Mouse (Mus musculus) mesoderm, embryonic 11.5 days (tissue): ENCODE measurements around the gene Trit1.
A peak's percentile ranks its signal among the peaks of the same experiment; 100 is the strongest.
"Not testable (repeated sequence)": the region's sequence is repeated elsewhere in the genome, so short reads cannot be mapped to it uniquely, and the experiment has no call there.

ENCODE experiments used
- DNase-seq: peaks from one replicate; pipeline ENCODE4 v3.0.0-alpha.2; 2012; ENCODE audit warnings: low read depth, low spot score

The Trit1 gene

DNA sequence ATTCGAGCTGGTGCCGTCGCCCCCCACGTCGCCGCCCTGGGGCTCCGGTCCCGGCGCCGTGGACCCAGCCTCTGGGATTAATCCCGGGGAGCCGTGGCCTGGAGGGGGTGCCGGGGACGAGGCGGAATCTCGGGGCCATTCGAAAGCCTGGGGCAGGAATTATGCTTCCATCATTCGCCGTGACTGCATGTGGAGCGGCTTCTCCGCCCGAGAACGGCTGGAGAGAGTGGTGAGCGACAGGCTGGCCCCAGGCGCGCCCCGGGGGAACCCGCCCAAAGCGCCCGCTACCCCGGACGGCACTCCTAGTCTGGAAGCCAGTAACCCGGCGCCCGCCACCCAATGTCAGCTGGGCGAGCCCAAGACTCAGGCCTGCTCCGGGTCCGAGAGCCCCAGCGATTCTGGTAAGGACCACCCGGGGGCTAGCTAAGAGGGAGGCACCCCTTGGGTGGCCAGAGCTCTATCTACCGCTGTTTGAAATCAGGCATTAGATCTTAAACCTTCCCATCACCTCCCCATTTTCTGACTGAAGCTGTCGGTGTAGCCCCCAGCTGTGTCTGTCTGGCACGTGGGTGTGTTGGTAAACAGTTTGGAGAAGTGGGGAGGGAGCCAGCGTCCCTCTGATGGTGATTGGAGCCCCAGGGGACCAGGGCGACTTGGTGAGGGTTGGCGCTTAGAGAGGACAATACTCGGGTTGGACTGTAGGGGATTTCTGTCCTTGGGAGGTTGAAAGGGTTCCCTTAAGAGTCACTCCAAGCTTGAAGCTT lies 19.6 kb upstream of the Trit1 start:
- peak; percentile 83 for DNase-seq

DNA sequence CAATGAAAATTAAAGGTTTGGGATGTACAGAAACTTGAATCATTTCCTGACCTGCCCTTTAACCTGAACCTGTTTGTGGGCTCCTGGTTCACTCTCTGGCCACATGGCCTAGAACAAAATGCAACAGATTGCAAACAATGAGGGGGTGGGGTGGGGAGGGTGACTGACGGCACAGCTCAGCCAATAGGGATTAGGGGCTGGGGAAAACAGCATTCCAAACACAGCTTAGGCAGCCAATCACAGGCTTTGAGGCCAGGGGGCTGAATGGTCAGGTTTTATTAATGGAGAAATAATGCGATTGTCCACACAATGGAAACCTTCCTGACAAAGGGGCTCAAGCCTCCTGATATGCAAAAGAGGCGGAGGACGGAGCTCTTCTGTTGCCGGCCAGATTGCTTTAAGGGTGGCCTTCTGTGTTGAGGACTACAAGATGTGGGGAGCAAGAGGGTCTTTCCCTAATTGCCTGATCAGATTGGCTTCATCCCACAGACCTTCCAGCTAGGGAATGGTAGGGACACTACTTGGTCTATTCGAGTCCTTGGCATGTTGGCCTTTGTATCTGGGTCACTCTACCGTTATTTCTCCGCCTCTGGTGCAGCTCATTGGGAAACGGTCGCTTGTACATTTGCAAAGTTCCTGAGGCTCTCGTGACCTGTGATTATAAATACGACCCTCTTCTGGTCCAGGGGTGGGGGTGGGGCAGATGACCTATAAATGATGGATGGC lies 17.7 kb upstream of the Trit1 start:
- peak; percentile 92 for DNase-seq

GRCm38 (mm10) chr4:122999263-122999691 lies 17.1 kb upstream of the Trit1 start:
- DNase-seq = peak; percentile 80

DNA sequence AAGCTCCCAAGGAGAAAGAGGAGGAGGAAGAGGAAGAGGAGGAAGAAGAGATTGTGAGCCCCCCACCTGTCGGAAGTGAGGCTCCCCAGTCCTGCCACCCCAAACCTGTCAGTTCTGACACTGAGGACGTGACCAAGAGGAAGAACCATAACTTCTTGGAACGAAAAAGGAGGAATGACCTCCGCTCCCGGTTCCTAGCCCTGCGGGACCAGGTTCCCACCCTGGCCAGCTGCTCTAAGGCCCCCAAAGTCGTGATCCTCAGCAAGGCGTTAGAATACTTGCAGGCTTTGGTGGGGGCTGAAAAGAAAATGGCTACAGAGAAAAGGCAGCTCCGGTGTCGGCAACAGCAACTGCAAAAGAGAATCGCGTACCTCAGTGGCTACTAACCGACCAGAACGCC lies 16.3 kb upstream of the Trit1 start:
- no peak for DNase-seq

GRCm38 (mm10) chr4:123000617-123001342 lies 15.6 kb upstream of the Trit1 start:
- peak; percentile 66 for DNase-seq

DNA sequence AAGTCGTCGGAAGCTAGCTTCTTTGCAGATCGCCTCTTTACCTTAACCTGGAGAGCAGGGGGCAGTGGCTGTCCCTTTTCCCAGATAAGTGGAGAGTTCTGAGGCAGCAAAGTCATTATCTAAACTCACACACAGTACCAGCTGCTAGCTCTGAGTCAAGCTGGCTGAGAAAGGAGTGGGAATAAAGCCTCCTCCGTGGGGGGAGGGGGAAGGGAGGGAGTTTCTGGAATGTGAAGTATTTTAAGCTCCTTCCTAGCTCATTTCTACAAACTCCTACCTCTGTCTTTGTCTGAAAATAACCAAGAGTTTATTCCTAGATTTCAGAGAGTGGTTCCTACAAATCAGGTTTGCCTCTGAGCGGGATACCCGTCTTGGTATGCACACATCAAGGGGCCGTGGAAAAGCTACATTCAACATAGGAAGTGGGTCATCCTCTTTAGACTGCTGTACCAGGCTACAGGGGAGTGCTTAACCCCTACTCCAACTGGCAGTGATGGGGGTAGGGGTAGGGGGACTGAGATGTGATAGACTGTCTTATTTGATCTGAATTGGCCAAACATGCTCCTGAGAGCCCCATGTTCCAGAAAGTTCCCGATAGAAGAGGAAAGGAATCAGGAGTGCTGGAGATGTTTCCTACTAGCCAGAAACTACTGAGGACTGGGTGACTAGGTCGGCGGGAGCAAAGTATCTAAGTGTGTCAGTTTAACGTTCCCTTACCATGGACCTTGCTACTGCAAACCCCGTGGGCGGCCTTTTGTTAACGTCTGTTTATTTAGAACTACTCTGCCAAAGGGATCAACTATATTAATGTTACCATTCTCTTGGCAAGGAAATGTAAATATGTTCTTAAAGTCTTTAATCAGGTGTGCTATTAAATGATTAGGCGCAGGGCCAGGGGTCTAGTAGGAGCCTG lies 11.1 kb upstream of the Trit1 start:
- peak; percentile 61 for DNase-seq

DNA sequence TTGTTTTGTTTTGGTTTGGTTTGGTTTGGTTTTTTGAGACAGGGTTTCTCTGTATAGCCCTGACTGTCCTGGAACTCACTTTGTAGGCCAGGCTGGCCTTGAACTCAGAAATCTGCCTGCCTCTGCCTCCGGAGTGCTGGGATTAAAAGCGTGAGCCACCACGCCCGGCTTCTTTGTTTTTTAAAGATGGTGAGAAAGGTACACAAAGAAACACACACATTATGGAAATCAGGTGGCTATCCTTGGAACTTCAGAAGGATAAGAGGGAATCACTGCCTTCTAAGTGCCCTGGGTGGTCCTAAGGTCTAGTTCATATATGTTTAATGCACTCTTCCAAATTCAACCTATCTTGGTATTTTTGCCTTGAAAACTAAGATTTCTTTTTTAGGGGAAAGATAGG lies 3.9 kb upstream of the Trit1 start:
- not testable (repeated sequence) for DNase-seq

GRCm38 (mm10) chr4:123013346-123013945 lies 3.0 kb upstream of the Trit1 start:
- DNase-seq = no peak

DNA sequence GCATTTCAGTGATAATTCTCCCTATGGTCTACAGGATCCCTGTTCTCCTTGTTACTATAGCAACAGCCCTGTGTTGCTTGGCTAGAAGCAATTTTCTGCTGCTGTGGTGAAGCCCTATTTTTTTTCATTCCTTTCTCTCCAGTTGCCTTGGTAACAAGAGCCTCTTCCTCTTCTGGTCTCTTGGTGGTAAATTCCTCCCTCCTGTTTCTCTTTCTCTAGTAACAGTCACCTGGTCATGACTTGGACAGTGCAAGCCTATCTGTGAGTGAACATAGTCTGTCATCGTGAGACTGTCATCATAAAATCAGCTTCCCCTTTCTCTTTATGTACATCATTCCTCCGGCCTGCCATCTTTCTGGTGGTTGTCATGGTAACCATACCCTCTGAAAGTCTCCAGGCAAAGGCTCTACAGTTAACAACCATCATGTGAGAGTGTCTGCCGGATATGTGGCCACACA lies 2.4 kb upstream of the Trit1 start:
- DNase-seq = peak; percentile 84

DNA sequence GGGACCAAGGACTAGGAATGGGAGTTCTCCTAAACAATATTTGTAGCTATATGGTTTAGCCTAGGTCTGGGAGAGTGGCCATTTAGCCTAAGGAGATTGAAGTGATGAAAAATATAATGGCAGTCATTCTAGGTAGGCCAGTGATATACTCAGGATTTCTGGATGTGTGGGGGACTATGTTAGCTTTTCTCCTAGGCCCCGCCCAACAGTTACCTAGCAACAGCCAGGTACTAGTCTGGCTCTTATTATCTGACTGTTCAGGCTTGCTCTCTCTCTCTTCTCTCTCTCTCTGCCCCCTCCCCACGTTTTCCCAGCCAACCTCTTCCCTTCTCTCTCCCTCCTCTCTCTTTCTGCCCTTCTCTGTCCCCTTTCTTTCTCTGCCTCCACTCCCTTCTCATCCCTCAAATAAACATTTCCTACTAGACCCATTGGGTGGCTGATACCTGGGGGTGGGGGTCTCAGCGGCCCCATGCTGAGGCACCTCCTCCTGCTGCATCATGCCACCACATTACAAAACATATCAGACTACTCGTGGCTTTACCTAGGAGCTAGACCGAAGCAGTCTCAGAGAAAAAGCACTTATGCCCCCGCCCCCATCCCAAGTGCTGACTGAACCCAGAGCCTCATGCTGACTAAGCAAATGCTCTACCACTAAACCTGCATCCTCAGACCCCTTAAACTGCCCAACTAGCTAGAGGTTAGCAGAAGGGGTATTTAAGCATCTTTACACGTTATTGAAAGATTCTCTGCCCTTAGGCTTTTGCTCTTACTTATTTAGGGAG lies 1.7 kb upstream of the Trit1 start:
- DNase-seq = no peak

- no peak for DNase-seq
Measured at GRCm38 (mm10) chr4:123021591-123021990, 5.2 kb downstream of the Trit1 start.

DNA sequence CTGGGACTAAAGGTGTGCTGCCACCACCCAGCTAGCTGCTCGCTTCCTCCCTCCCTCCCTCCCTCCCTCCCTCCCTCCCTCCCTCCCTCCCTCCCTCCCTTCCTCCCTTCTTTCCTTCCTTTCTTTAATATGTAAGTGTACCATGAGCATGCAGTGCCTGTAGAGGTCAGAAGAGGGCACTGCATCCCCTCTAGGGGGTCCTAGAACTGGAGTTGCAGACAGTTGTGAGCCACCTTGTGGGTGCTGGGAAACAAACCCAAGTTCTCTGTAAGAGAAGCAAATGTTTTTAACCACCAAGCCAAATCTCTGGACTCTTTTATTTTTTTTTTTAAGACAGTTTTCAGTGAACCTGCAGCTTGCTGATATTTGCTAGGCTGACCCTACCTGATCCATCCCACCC lies 6.5 kb downstream of the Trit1 start:
- DNase-seq = no peak

GRCm38 (mm10) chr4:123025418-123025817 lies 9.0 kb downstream of the Trit1 start:
- no peak for DNase-seq

GRCm38 (mm10) chr4:123026161-123026560 lies 9.8 kb downstream of the Trit1 start:
- no peak for DNase-seq

DNA sequence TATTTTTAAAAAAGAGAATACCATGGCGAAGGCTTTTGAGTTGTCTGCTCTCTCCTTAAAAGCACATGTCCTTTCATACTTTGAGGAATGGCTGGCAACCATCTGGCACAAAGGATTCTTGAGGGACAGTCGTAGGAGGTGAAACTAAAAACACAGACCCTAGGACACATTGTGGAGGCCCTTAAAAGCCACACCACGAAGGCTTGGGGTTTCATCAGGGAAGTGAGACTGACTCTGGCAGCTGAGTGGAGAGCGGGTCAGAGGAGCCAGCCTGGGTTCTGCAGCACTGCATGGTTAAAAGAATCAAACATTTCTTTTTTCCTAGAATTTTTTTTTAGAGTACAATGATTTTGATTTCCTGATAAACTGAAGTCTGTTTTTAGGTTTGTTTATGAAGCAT lies 10.2 kb downstream of the Trit1 start:
- DNase-seq = no peak

- DNase-seq = no peak
Measured at GRCm38 (mm10) chr4:123034841-123035240, 18.4 kb downstream of the Trit1 start.

DNA sequence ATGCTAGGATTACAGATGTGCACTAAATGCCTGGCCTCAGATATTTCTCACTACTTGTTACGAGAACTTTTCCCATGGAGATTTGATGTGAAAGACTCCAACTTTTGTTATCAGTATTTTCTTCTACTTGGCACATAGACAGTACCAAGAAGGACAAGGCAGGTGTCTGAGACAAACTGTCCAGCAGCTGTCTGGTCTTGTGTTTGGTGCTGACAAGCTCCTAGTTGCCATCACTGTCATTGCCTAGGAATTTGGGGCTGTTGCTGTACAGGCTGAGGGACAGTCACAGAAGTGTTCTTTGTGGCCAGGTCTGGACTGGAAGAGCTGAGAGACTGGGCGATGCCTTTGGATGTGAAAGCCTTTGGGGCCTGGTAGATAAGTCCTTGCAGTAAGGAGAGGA lies 19.2 kb downstream of the Trit1 start:
- no peak for DNase-seq

- DNase-seq = no peak
Measured at GRCm38 (mm10) chr4:123036710-123037109, 20.3 kb downstream of the Trit1 start.

DNA sequence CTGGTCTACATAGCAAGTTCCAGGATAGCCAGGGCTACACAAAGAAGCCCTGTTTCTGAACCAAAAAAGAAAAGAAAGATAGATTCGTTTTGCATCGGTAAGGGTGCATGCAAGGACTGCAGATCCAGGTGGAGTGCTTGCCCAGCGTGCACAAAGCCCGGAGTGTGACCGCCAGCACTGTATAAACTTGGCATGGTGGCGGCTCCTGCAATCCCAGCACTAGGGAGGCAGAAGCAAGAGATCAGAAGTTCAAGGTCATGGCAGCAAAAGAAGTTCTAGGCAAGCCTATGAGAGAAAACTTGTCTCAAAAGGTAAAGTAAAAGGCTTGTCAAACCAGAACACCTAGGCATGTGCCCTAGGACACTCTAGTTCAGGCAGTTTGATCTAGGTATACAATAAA lies 24.7 kb downstream of the Trit1 start:
- no peak for DNase-seq

DNA sequence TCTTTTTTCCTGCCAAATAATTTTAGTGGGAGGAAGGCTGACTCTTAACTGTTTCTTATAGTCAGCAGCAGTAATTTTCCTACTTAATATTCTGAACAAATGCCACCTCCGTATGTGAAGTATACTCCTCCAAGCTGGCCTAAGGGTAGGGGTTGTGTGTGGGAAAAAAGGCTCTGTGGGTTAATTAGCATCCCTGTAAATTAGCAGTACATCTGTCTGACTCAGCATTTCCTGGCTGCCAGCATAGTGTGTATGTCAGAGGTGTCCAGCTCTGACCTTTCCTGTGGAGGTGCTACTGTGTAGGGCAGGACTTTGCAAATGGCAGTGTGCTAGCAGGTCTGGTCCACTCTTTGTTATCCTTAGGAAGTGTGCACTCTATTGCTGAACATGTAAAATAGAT lies 27.5 kb downstream of the Trit1 start:
- no peak for DNase-seq
